7 mouse cellular contexts compared by ENCODE assay signal in genomic region chr4:131873293-131874168, GRCm38 (mm10). TPM values are rescaled to one million over a fixed set of nuclear protein-coding genes. Genes with fewer than 3 reads are reported as not detected.
DNase-seq lines count a peak whose midpoint lies in the region; ATAC-seq lines count a peak whose summit lies in the region.

Gene Srsf4, plus strand, starts transcription at chr4:131873617.

- H3K36me3 ChIP-seq in embryonic facial prominence, embryonic 10.5 days (replicated peaks), result peaks cover 14% of the 10 kb centered on the region
- H3K36me3 ChIP-seq in limb, embryonic 10.5 days, result peaks cover 15% of the 10 kb centered on the region
- no peaks in the 10 kb centered on the region for H3K36me3 ChIP-seq in midbrain, embryonic 13.5 days

- H3K27me3 ChIP-seq in embryonic facial prominence, embryonic 10.5 days (replicated peaks; ENCODE audit: low read depth, poor library complexity, severe bottlenecking), result no peaks in the 10 kb centered on the region
- no peaks in the 10 kb centered on the region for H3K27me3 ChIP-seq in limb, embryonic 10.5 days (ENCODE audit: low read depth, poor library complexity, severe bottlenecking)
- no peaks in the 10 kb centered on the region for H3K27me3 ChIP-seq in midbrain, embryonic 13.5 days

- H3K4me3 ChIP-seq in embryonic facial prominence, embryonic 10.5 days, result peak within 1 kb of the TSS; percentile 90
- H3K4me3 ChIP-seq in limb, embryonic 10.5 days, result peak within 1 kb of the TSS; percentile 97
- peak within 1 kb of the TSS; percentile 95 for H3K4me3 ChIP-seq in midbrain, embryonic 13.5 days (replicated peaks)

- H3K9me3 ChIP-seq in embryonic facial prominence, embryonic 10.5 days, result no peaks in the 10 kb centered on the region
- H3K9me3 ChIP-seq in limb, embryonic 10.5 days (replicated peaks), result no peaks in the 10 kb centered on the region
- H3K9me3 ChIP-seq in midbrain, embryonic 13.5 days, result no peaks in the 10 kb centered on the region

- H3K4me2 ChIP-seq in midbrain, embryonic 13.5 days (replicated peaks), result peak within 1 kb of the TSS; percentile 97

- peak; percentile 92 for ATAC-seq in granulocyte monocyte progenitor cell, adult 5-6 weeks (replicated peaks; ENCODE audit: poor library complexity, severe bottlenecking)
- ATAC-seq in midbrain, embryonic 13.5 days, result peak; percentile 95

- under 1% methylated on average over 114 of the region's 116 CpGs for WGBS in embryonic facial prominence, embryonic 10.5 days
- WGBS in limb, embryonic 10.5 days, result 0% methylated on average over 97 of the region's 116 CpGs
- under 1% methylated on average over 77 of the region's 116 CpGs for WGBS in midbrain, embryonic 13.5 days

- H3K9ac ChIP-seq in midbrain, embryonic 13.5 days (replicated peaks), result peak within 1 kb of the TSS; percentile 100

- H3K4me1 ChIP-seq in embryonic facial prominence, embryonic 10.5 days, result peaks cover 48% of the 10 kb centered on the region
- H3K4me1 ChIP-seq in limb, embryonic 10.5 days, result peaks cover 40% of the 10 kb centered on the region
- peaks cover 46% of the 10 kb centered on the region for H3K4me1 ChIP-seq in midbrain, embryonic 13.5 days (replicated peaks)

- peak within 1 kb of the TSS; percentile 100 for H3K27ac ChIP-seq in embryonic facial prominence, embryonic 10.5 days (replicated peaks)
- peak within 1 kb of the TSS; percentile 100 for H3K27ac ChIP-seq in limb, embryonic 10.5 days
- H3K27ac ChIP-seq in midbrain, embryonic 13.5 days, result peak within 1 kb of the TSS; percentile 100

- DNase-seq in adrenal gland, postnatal 10 days, result peak; percentile 97
- DNase-seq in embryonic facial prominence, embryonic 10.5 days (ENCODE audit: low spot score), result peak; percentile 99
- DNase-seq in kidney, adult 11 months, result peak; percentile 92
- peak; percentile 99 for DNase-seq in limb, embryonic 10.5 days (ENCODE audit: low spot score)
- DNase-seq in spleen, adult 12 weeks (ENCODE audit: low spot score), result peak; percentile 82

RNA-seq across cellular contexts. Expression of gene Srsf4, which starts in this region (rescaled TPM):
- 10 to 100 TPM; 65.9 to 68.7 TPM for total RNA-seq in adrenal gland, postnatal 10 days (2021)
- 142 and 143 TPM in 2 replicates for polyA plus RNA-seq in embryonic facial prominence, embryonic 10.5 days (2016; fragmentation: Nextera tagmentation; extraction: Ambion mirVana)
- 62.0 and 78.5 TPM in 2 replicates for total RNA-seq in granulocyte monocyte progenitor cell, adult 5-6 weeks (2014; fragmentation: Nextera tagmentation)
- 66.8 and 72.4 TPM in 2 replicates for total RNA-seq in granulocyte monocyte progenitor cell, adult 5-6 weeks (2017)
- 135 and 142 TPM in 2 replicates for polyA plus RNA-seq in limb, embryonic 10.5 days (2016; fragmentation: Nextera tagmentation; extraction: Ambion mirVana)
- 134 and 140 TPM in 2 replicates for polyA plus RNA-seq in midbrain, embryonic 13.5 days (2015; fragmentation: Nextera tagmentation; extraction: Ambion mirVana)

Comparison
In these comparisons a context has a peak if more than half of its experiments do, and no peak if none do; other contexts are left out.
1. Peak in every context shown above with its lines: DNase-seq, ATAC-seq, H3K4me3 ChIP-seq and H3K27ac ChIP-seq.